Mouse (Mus musculus) neural tube, embryonic 11.5 days (tissue): ENCODE measurements around the gene H2-Eb2. TPM values are rescaled to one million over a fixed set of nuclear protein-coding genes. Genes with fewer than 3 reads are reported as not detected.
"Not testable (repeated sequence)": the region's sequence is repeated elsewhere in the genome, so short reads cannot be mapped to it uniquely, and the experiment has no call there.

ENCODE experiments used
- ATAC-seq: fragments of 200-750 bp; cut with Nextera tagmentation; 2 replicates; pipeline ENCODE4 v1.8.0; 2017; ENCODE audit warnings: moderate number of reproducible peaks, mild to moderate bottlenecking, moderate TSS enrichment, moderate library complexity; ENCODE audit not compliant: insufficient read depth, low FRiP score, low TSS enrichment
- DNase-seq: peaks from one replicate; pipeline ENCODE4 v3.0.0-alpha.2; 2015; ENCODE audit warnings: low spot score
- H3K27ac ChIP-seq: fragments of 300-500 bp; sonication (generic); 2 replicates; pipeline ENCODE4 v1.5.1; 2014; ENCODE audit warnings: low read depth, mild to moderate bottlenecking, low read length
- H3K27me3 ChIP-seq: fragments of 300-500 bp; sonication (generic); 2 replicates; pipeline ENCODE4 v1.6.1; 2014; ENCODE audit warnings: mild to moderate bottlenecking, low read length, mixed read lengths; ENCODE audit not compliant: control insufficient read depth, insufficient read depth
- H3K36me3 ChIP-seq: fragments of 300-500 bp; sonication (generic); 2 replicates; pipeline ENCODE4 v1.6.1; 2014; ENCODE audit warnings: mild to moderate bottlenecking, low read length, moderate library complexity, mixed read lengths; ENCODE audit not compliant: control insufficient read depth, insufficient read depth
- H3K4me1 ChIP-seq: fragments of 300-500 bp; sonication (generic); 2 replicates; pipeline ENCODE4 v1.6.1; 2014; ENCODE audit warnings: low read length, mixed read lengths; ENCODE audit not compliant: control insufficient read depth, insufficient read depth
- H3K4me2 ChIP-seq: fragments of 300-500 bp; sonication (generic); 2 replicates; pipeline ENCODE4 v1.6.1; 2014; ENCODE audit warnings: low read depth, mild to moderate bottlenecking, moderate library complexity
- H3K4me3 ChIP-seq: fragments of 300-500 bp; sonication (generic); 2 replicates; pipeline ENCODE4 v1.5.1; 2014; ENCODE audit warnings: low read depth, low read length
- H3K9ac ChIP-seq: fragments of 300-500 bp; sonication (generic); 2 replicates; pipeline ENCODE4 v1.6.1; 2014; ENCODE audit warnings: mild to moderate bottlenecking, low read length
- H3K9me3 ChIP-seq: fragments of 300-500 bp; sonication (generic); 2 replicates; pipeline ENCODE4 v1.6.1; 2016; ENCODE audit warnings: low read length; ENCODE audit not compliant: control insufficient read depth
- WGBS: fragments of 180-500 bp; shearing (Covaris S2); extraction: QIAGEN DNeasy Blood & Tissue Kit; methylation state at CpG from one replicate; pipeline ENCODE4 v1.1.7; 2014; 5-methylcytosine and 5-hydroxymethylcytosine counted together
- polyA plus RNA-seq: library from polyadenylated mRNA; unstranded; fragments of >200 nt; fragmentation: Nextera tagmentation; extraction: Ambion mirVana; gene quantifications from 2 replicates; pipeline ENCODE4 v1.2.1, GENCODE M21; 2014

Gene H2-Eb2
- polyA plus RNA-seq, 1 experiment from 2014 or later: not detected

DNA sequence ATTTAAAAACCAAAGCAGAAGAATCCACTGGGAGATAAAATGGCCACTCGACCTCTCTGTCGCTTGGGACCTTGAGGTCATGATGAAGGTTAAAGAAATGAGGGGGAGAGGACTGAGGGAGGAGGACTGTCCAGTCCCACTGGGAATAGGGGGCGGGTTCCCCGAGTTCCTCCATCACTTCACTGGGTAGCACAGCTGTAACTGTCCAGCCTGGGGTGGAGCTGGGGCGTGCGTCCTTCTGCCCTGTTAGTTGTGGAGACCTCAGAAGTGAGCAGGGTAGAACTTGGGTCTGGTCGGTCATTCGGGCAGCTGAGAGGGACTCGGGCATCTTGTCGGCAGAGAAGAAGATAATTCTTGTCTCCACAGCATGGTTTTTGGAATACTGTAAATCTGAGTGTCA is 16.2 kb upstream of the H2-Eb2 start:
- Histone ChIP-seq H3K27ac (no peak overlapping the region), H3K4me2 (peak overlapping the region; percentile 87), H3K4me3 (peak overlapping the region; percentile 52), H3K36me3 (no peaks in the 10 kb centered on the region), H3K9ac (peak overlapping the region; percentile 63), H3K27me3 (no peaks in the 10 kb centered on the region), H3K9me3 (no peaks in the 10 kb centered on the region), H3K4me1 (no peaks in the 10 kb centered on the region)
- no peak for ATAC-seq
- DNase-seq: no peak
- 39% methylated on average over 10 of the region's 10 CpGs for WGBS

- no peak overlapping the region for H3K27ac ChIP-seq
- peak overlapping the region; percentile 52 for H3K4me3 ChIP-seq
- H3K27me3 ChIP-seq: no peaks in the 10 kb centered on the region
- ATAC-seq (peak; percentile 67; the same call in 1 of the 2 replicates), DNase-seq (peak; percentile 75)
- H3K9me3 ChIP-seq: no peaks in the 10 kb centered on the region
- 25% methylated on average over 38 of the region's 38 CpGs for WGBS
- H3K36me3 ChIP-seq: no peaks in the 10 kb centered on the region
- H3K4me2 ChIP-seq: peak overlapping the region; percentile 87
- H3K4me1 ChIP-seq: no peaks in the 10 kb centered on the region
- peak overlapping the region; percentile 63 for H3K9ac ChIP-seq
Observed at GRCm38 (mm10) chr17:34309683-34310385, 15.6 kb upstream of the H2-Eb2 start.

- not testable (repeated sequence) for H3K9me3 ChIP-seq, DNase-seq, H3K4me3 ChIP-seq, H3K4me2 ChIP-seq, ATAC-seq, H3K4me1 ChIP-seq, H3K27ac ChIP-seq, H3K9ac ChIP-seq, H3K27me3 ChIP-seq, H3K36me3 ChIP-seq
- WGBS: 91% methylated on average over 3 of the region's 3 CpGs
Observed at GRCm38 (mm10) chr17:34310526-34310925, 14.9 kb upstream of the H2-Eb2 start.

GRCm38 (mm10) chr17:34312185-34312584 is 13.3 kb upstream of the H2-Eb2 start:
- no peak overlapping the region for H3K9ac ChIP-seq
- no peak for DNase-seq
- H3K36me3 ChIP-seq: no peaks in the 10 kb centered on the region
- no peak overlapping the region for H3K27ac ChIP-seq
- H3K27me3 ChIP-seq: no peaks in the 10 kb centered on the region
- no peak overlapping the region for H3K4me2 ChIP-seq
- WGBS: 84% methylated on average over 1 of the region's 1 CpGs
- no peak for ATAC-seq
- H3K4me1 ChIP-seq: no peaks in the 10 kb centered on the region
- H3K4me3 ChIP-seq: no peak overlapping the region
- H3K9me3 ChIP-seq: no peaks in the 10 kb centered on the region

DNA sequence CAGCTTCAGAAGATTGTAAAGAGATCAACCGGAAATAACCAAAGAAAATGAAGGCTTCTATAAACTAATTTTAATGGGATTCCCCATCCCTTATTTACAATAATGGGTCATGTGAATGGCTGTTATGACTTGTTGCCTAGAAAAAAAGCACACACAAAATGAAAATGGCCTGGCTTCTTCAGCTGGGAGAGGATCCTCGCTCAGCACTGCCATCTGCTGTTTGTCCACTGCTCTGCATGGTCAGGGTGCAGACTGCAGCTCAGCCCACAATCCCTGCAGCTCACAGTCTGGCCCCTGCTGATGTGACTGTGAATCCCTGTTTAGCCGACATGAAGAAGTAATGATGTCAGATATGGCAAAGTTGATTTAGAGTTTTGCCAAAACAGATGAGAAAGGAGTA is 12.1 kb upstream of the H2-Eb2 start:
- DNase-seq: peak; percentile 80
- no peak overlapping the region for H3K4me2 ChIP-seq
- no peak for ATAC-seq
- H3K36me3 ChIP-seq: no peaks in the 10 kb centered on the region
- 35% methylated on average over 3 of the region's 3 CpGs for WGBS
- H3K27me3 ChIP-seq: no peaks in the 10 kb centered on the region
- H3K27ac ChIP-seq: no peak overlapping the region
- no peaks in the 10 kb centered on the region for H3K9me3 ChIP-seq
- no peak overlapping the region for H3K4me3 ChIP-seq
- no peaks in the 10 kb centered on the region for H3K4me1 ChIP-seq
- no peak overlapping the region for H3K9ac ChIP-seq

GRCm38 (mm10) chr17:34314286-34314685 is 11.2 kb upstream of the H2-Eb2 start:
- Histone ChIP-seq H3K4me1 (no peaks in the 10 kb centered on the region), H3K4me3 (no peak overlapping the region), H3K27me3 (no peaks in the 10 kb centered on the region), H3K4me2 (no peak overlapping the region), H3K9ac (no peak overlapping the region), H3K9me3 (no peaks in the 10 kb centered on the region), H3K36me3 (no peaks in the 10 kb centered on the region), H3K27ac (no peak overlapping the region)
- 71% methylated on average over 9 of the region's 9 CpGs for WGBS
- no peak for ATAC-seq
- no peak for DNase-seq

DNA sequence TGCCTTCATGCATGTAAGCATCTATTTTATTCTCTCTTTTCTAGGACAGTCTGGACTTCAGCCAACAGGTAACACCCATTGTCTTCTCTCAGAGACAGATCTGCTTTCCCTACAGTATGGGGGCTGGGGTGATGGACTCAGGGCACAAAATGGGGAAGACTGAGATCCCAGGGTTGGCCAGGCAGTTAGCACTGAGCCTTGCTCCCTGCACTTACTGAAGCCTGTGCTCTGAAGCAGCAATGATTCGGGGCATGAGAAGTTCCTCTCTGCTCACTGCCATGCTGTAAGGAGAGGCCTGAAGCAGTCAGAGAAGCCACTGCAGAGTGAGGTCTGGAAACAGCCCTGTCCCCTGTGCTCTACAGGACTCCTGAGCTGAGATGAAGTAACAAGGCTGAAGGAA is 10.0 kb upstream of the H2-Eb2 start:
- Histone ChIP-seq H3K9ac (no peak overlapping the region), H3K27me3 (no peaks in the 10 kb centered on the region), H3K4me3 (no peak overlapping the region), H3K4me1 (no peaks in the 10 kb centered on the region), H3K36me3 (no peaks in the 10 kb centered on the region), H3K9me3 (no peaks in the 10 kb centered on the region), H3K4me2 (no peak overlapping the region), H3K27ac (no peak overlapping the region)
- 76% methylated on average over 1 of the region's 1 CpGs for WGBS
- DNase-seq (no peak), ATAC-seq (no peak)

DNA sequence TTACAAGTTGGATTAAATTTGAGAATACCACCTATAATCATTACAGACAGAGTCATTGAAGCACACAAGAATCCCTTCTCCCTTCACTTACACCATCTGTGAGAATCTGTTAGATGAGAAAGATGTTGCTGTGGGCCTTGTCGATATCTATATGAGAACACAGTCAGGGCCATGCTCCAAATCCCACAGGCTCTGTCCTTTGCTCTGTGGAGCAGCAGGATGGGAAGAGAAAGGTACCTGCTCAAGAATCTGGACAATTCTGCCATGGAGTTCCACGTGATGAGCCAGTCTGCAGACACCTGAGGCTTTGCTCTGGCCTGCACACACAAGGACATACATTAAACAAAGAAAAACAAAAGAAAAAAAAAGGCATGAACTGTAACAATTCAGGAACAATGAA is 8.8 kb upstream of the H2-Eb2 start:
- 72% methylated on average over 2 of the region's 2 CpGs for WGBS
- ATAC-seq: no peak
- H3K4me2 ChIP-seq: no peak overlapping the region

GRCm38 (mm10) chr17:34317275-34317674 is 8.2 kb upstream of the H2-Eb2 start:
- H3K36me3 ChIP-seq: no peaks in the 10 kb centered on the region
- ATAC-seq (no peak), DNase-seq (no peak)
- H3K27me3 ChIP-seq: no peaks in the 10 kb centered on the region
- no peak overlapping the region for H3K4me3 ChIP-seq
- no peak overlapping the region for H3K9ac ChIP-seq
- H3K4me2 ChIP-seq: no peak overlapping the region
- H3K4me1 ChIP-seq: no peaks in the 10 kb centered on the region
- no peaks in the 10 kb centered on the region for H3K9me3 ChIP-seq
- WGBS: 61% methylated on average over 2 of the region's 2 CpGs
- no peak overlapping the region for H3K27ac ChIP-seq

More for the DNA sequence above, 8.8 kb upstream of the H2-Eb2 start:
- no peak for DNase-seq
- Histone ChIP-seq H3K9ac (no peak overlapping the region), H3K36me3 (no peaks in the 10 kb centered on the region), H3K9me3 (no peaks in the 10 kb centered on the region), H3K27ac (no peak overlapping the region), H3K4me1 (no peaks in the 10 kb centered on the region), H3K27me3 (no peaks in the 10 kb centered on the region), H3K4me3 (no peak overlapping the region)
